ENCODE assay signal across 14 mouse cellular contexts in genomic region chr4:59761365-59761729, GRCm38 (mm10). TPM values are rescaled to one million over a fixed set of nuclear protein-coding genes. Genes with fewer than 3 reads are reported as not detected.
A peak's percentile ranks its signal among the peaks of the same experiment; 100 is the strongest.
DNase-seq lines count a peak whose midpoint lies in the region; ATAC-seq and TF ChIP-seq lines count a peak whose summit lies in the region.
"Had no signal": no experiment of that assay in that cellular context is flagged by ENCODE, and none has a peak within 500 bp of the region (broad histone marks: within the 10 kb centered on the region; RNA-seq: fewer than 3 reads in every experiment).

No protein-coding gene starts in this region.

- TF ChIP-seq CTCF in heart, adult 2 months (IDR thresholded peaks at IDR 0.05) = no peak; the same call in 1 of the 2 replicates
- TF ChIP-seq CTCF in midbrain, postnatal 0 days (IDR thresholded peaks at IDR 0.05) = no peak

- H3K27me3 ChIP-seq in heart, adult 2 months (ENCODE audit: control insufficient read depth, insufficient read depth, low read length) = no peaks in the 10 kb centered on the region
- H3K27me3 ChIP-seq in midbrain, postnatal 0 days (ENCODE audit: insufficient read depth, low read length) = no peaks in the 10 kb centered on the region
- H3K27me3 ChIP-seq: hindbrain, embryonic 15.5 days; liver, embryonic 13.5 days; megakaryocyte, embryonic 14.5 days; neural tube, embryonic 15.5 days had no signal

- peak; percentile 75 for ATAC-seq in granulocyte monocyte progenitor cell, adult 5-6 weeks (replicated peaks; ENCODE audit: poor library complexity, severe bottlenecking)
- no peak for ATAC-seq in midbrain, postnatal 0 days (ENCODE audit: low FRiP score)
- ATAC-seq: forebrain, embryonic 16.5 days had no signal

- 0 out of 2 replicates have a peak, but pooled peaks have one; percentile 14 for TF ChIP-seq EP300 in heart, adult 2 months (IDR thresholded peaks at IDR 0.05; ENCODE audit: insufficient read depth, low read depth, low read length)

- WGBS in heart, adult 2 months = 48% methylated on average over 4 of the region's 4 CpGs
- 85% methylated on average over 4 of the region's 4 CpGs for WGBS in midbrain, postnatal 0 days

- H3K36me3 ChIP-seq in heart, adult 2 months (ENCODE audit: control insufficient read depth, insufficient read depth, low read length) = no peaks in the 10 kb centered on the region
- H3K36me3 ChIP-seq in midbrain, postnatal 0 days (ENCODE audit: insufficient read depth, low read length) = no peaks in the 10 kb centered on the region
- H3K36me3 ChIP-seq: hindbrain, embryonic 15.5 days; liver, embryonic 13.5 days; neural tube, embryonic 15.5 days had no signal

- intact Hi-C loops in heart, adult 2 months (cut with DNase I) = loop anchor here (5.0 kb wide), 1 partner anchor 144 kb away; no protein-coding TSS in a partner anchor
- intact Hi-C loops in heart, postnatal 25 days (cut with DNase I) = no loop called here

- H3K4me3 ChIP-seq in heart, adult 2 months = no peak overlapping the region
- H3K4me3 ChIP-seq in midbrain, postnatal 0 days (ENCODE audit: low read depth, low read length) = no peak overlapping the region
- H3K4me3 ChIP-seq: hindbrain, embryonic 15.5 days; liver, embryonic 13.5 days; megakaryocyte, embryonic 14.5 days; neural tube, embryonic 15.5 days had no signal

- no peak overlapping the region for H3K9ac ChIP-seq in heart, adult 2 months (ENCODE audit: low read depth, low read length)
- no peak overlapping the region for H3K9ac ChIP-seq in midbrain, postnatal 0 days (replicated peaks; ENCODE audit: low read length, poor library complexity, severe bottlenecking)
- H3K9ac ChIP-seq: hindbrain, embryonic 15.5 days; liver, embryonic 13.5 days; neural tube, embryonic 15.5 days had no signal

- H3K4me2 ChIP-seq in midbrain, postnatal 0 days (ENCODE audit: low read depth, low read length, poor library complexity, severe bottlenecking) = no peak overlapping the region
- H3K4me2 ChIP-seq: hindbrain, embryonic 15.5 days; liver, embryonic 13.5 days; neural tube, embryonic 15.5 days had no signal

- no peaks in the 10 kb centered on the region for H3K9me3 ChIP-seq in midbrain, postnatal 0 days (ENCODE audit: low read length)
- H3K9me3 ChIP-seq: hindbrain, embryonic 15.5 days; liver, embryonic 13.5 days; megakaryocyte, embryonic 14.5 days; neural tube, embryonic 15.5 days had no signal

- DNase-seq in heart, adult 2 months = peak; percentile 53 to 70
- no peak for DNase-seq in heart, postnatal 25 days (ENCODE audit: low spot score)
- peak; percentile 59 for DNase-seq in Muller cell, postnatal 12 days (ENCODE audit: inconsistent ontology term)
- DNase-seq in lung, postnatal 4 days = peak; percentile 43 to 63
- DNase-seq in midbrain, postnatal 0 days (ENCODE audit: low spot score) = no peak
- DNase-seq in right cerebral cortex, adult 2 months (ENCODE audit: low spot score in 2 of 2) = no peak
- no peak for DNase-seq in layer of hippocampus, postnatal 36 days
- DNase-seq: cerebellum, adult 9-11 months; liver, embryonic 13.5 days had no signal

- H3K27ac ChIP-seq in heart, adult 2 months = no peak overlapping the region
- no peak overlapping the region for H3K27ac ChIP-seq in midbrain, postnatal 0 days (ENCODE audit: low read depth, low read length)
- H3K27ac ChIP-seq: hindbrain, embryonic 15.5 days; liver, embryonic 13.5 days; neural tube, embryonic 15.5 days had no signal

- H3K79me2 ChIP-seq in heart, adult 2 months (replicated peaks; ENCODE audit: control insufficient read depth, insufficient read depth, low read length) = no peaks in the 10 kb centered on the region

- TF ChIP-seq POLR2A in heart, adult 2 months (IDR thresholded peaks at IDR 0.05; ENCODE audit: insufficient read depth, low read depth, low read length) = no peak

- H3K4me1 ChIP-seq in heart, adult 2 months (ENCODE audit: control insufficient read depth, insufficient read depth, low read length) = peaks cover 9% of the 10 kb centered on the region
- H3K4me1 ChIP-seq in midbrain, postnatal 0 days (ENCODE audit: insufficient read depth, low read length) = no peaks in the 10 kb centered on the region
- H3K4me1 ChIP-seq: liver, embryonic 13.5 days had no signal

RNA-seq across cellular contexts. Expression of gene Inip, which starts 40.0 kb away (rescaled TPM):
- 1 to 10 TPM; 9.7 to 9.8 TPM for total RNA-seq in heart, adult 2 months (2021)
- polyA plus RNA-seq in heart, adult 2 months (2012; rRNA removed) = 6.2 and 11.8 TPM in 2 replicates
- total RNA-seq in heart, postnatal 25 days (2021) = 10 to 100 TPM in 1 of 2 experiments, 1 to 10 TPM in 1; 9.3 to 10.9 TPM
- 49.9 and 71.0 TPM in 2 replicates for total RNA-seq in granulocyte monocyte progenitor cell, adult 5-6 weeks (2014; fragmentation: Nextera tagmentation)
- 55.9 and 60.1 TPM in 2 replicates for total RNA-seq in granulocyte monocyte progenitor cell, adult 5-6 weeks (2017)
- 20.8 and 26.8 TPM in 2 replicates for total RNA-seq in midbrain, postnatal 0 days (2014; rRNA removed)
- polyA plus RNA-seq in midbrain, postnatal 0 days (2015; fragmentation: Nextera tagmentation; extraction: Ambion mirVana) = 33.0 and 35.8 TPM in 2 replicates
- total RNA-seq in layer of hippocampus, postnatal 36 days (2021) = 10 to 100 TPM; 24.1 to 26.4 TPM

RNA-seq across cellular contexts. Expression of gene Snx30, which starts 44.3 kb away (rescaled TPM):
- total RNA-seq in heart, adult 2 months (2021) = 1 to 10 TPM; 4.7 to 5.5 TPM
- polyA plus RNA-seq in heart, adult 2 months (2012; rRNA removed) = 1.9 and 3.6 TPM in 2 replicates
- total RNA-seq in heart, postnatal 25 days (2021) = 1 to 10 TPM; 6.0 to 7.9 TPM
- 18.8 and 23.8 TPM in 2 replicates for total RNA-seq in granulocyte monocyte progenitor cell, adult 5-6 weeks (2014; fragmentation: Nextera tagmentation)
- 21.7 and 25.8 TPM in 2 replicates for total RNA-seq in granulocyte monocyte progenitor cell, adult 5-6 weeks (2017)
- total RNA-seq in midbrain, postnatal 0 days (2014; rRNA removed) = 37.8 and 39.6 TPM in 2 replicates
- polyA plus RNA-seq in midbrain, postnatal 0 days (2015; fragmentation: Nextera tagmentation; extraction: Ambion mirVana) = 18.1 and 21.7 TPM in 2 replicates
- total RNA-seq in layer of hippocampus, postnatal 36 days (2021) = 10 to 100 TPM; 44.9 to 46.0 TPM

Comparison
In these comparisons a context has a peak if more than half of its experiments do, and no peak if none do; other contexts are left out.
1. DNase-seq: peak in heart, adult 2 months (2 of 2), Muller cell, postnatal 12 days (single experiment) and lung, postnatal 4 days (2 of 2); none in heart, postnatal 25 days (single experiment), midbrain, postnatal 0 days (single experiment), right cerebral cortex, adult 2 months (0 of 2) and layer of hippocampus, postnatal 36 days (0 of 2).